Mouse (Mus musculus) embryonic fibroblast, embryonic 13.5 days (primary cell): ENCODE measurements at regions not wholly inside any gene's neighbourhood (a gene's known extent, or its start where the extent isn't known, plus 50 kb on each side); places are given as distances from the start of the nearest gene placed in this dataset.

Experiments
- CTCF ChIP-seq: IDR thresholded peaks from 2 replicates; pipeline ENCODE4 v1.5.1; 2011; ENCODE audit warnings: mild to moderate bottlenecking, control low read depth, low read length, moderate library complexity, borderline replicate concordance; ENCODE audit not compliant: insufficient read depth
- POLR2A ChIP-seq: IDR thresholded peaks from 2 replicates; pipeline ENCODE4 v1.6.1; 2011; ENCODE audit warnings: low read depth, mild to moderate bottlenecking, control low read depth, low read length, moderate library complexity

DNA sequence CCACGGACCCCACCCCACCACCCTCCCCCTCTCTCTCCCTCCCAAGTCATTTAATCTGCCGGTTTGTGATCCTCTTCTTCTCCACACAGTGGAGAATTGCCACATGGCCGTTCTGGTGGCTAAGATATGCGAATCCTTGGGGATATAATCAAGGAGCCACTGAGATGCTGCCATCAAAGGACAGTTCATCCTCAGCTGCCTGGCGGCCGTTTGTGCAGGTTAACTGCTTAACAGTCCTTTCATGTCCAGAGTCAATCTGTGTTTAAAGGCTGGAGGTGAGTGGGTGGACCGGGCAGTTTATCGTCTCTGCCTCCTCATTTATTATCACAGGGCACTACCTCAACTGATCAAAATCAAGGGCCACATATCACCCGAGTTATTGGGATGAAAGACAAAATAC is 241.6 kb upstream of the Noct start:
- TF ChIP-seq POLR2A: no peak
- no peak for TF ChIP-seq CTCF
